Mouse (Mus musculus): ENCODE measurements around the gene 9030612E09Rik.
A peak's percentile ranks its signal among the peaks of the same experiment; 100 is the strongest.

9030612E09Rik gene

GRCm38 (mm10) chr10:43203865-43204264 lies 29.4 kb downstream of the 9030612E09Rik start:
- no peak for DNase-seq (ENCODE audit: low read depth)

DNA sequence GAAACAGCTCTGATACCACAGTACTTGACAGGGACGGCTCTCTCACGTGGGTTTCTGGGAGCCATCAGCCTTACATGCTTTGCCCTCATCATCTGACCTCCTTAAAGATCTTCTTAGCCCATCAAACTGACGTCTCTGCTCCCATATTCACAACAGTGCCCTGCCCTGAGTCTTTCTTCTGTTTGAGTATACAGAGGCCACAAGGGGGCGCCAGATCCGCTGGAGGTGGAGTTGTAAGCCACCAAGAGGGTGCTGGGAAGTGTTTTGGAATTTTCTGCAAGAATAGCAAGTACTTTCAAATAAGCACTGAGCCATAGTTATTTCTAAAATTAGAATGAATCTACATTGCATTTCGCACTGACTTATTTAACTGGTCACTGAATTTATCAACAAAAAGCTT lies 37.4 kb downstream of the 9030612E09Rik start:
- DNase-seq (ENCODE audit: low read depth), result peak; percentile 60

DNA sequence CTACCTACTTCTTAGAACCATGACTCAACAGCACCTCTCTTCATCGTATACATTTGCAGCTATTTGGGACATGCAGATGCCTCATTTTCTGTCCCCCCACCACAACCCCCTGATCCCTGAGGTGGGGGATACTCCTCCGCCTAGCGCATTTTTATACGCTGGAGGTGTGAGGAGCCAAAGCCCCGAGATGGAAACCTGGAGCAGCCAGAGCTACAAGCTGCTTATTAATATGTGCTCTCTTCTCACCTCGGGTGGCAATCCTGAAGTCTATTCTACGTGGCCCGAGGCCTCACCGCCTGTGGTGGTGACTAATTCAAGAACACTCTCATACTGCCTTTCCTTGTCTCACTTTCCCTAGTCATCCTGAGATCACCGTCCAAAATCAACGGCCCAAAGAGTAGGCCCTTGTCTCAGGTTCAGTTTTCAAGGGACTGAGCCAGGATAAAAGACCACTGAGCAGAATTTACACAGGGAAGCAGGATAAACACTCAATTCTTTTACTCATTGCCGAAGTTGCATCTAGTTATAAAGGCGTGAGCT lies 42.9 kb downstream of the 9030612E09Rik start:
- no peak for DNase-seq (ENCODE audit: low read depth)

DNA sequence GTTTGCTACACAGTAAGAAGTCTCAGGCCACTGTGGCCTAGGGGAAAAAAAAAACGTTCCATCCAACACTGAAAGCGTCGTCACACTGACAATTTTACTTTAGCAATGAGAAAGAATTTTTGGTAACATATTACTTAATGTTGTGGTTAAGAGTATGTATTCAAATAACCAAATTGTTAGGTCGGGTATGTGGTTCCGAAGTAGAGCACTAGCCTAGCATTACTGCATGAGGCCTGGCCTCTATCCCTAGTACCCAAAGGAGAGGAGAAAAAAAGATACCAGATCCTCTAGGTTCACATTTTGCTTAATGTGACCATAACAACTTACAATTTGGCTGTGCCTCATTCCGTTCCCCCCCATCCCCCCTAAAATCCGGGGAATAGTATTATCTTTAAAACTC lies 46.0 kb downstream of the 9030612E09Rik start:
- DNase-seq (ENCODE audit: low read depth), result no peak

DNA sequence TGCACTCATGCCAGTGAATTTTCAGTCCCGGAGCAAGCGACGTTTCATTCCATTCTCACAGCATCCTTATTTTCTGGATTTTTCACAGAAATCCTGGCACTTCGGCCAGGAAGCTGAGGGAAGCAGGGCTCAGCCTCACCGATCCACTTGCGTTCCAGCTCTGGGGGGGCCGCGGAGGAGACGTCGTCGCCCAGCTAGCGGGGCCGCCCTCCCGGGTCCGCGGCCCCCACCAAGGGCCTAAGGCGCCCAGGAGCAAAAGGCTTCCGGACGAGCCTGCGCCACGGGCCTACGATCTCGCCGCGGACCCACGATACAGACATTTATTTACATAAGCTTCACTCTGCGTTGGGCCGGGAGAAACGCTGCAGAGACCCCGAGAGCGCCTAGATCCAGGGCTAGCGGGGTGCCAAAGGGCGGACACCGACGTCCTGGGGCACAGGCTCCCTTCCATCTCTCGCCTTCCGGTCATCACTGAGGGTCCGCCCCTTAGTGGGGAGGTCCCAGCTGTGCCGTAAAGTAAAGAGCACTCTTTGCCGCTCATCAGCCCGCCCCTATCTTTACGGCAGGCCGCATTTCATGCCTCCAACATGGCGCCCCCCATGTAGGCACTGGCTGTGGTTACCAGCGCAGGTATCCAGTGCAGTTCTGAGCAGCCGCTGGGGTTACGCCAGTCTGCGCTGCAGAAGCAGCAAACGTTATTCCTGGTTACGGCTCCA lies 46.6 kb downstream of the 9030612E09Rik start, which contains the start of gene Pdss2:
Gene Pdss2, plus strand, starts transcription at position 577 of the 716 bp plus-strand sequence.
- DNase-seq (ENCODE audit: low read depth), result peak; percentile 88

GRCm38 (mm10) chr10:43221659-43222058 lies 47.2 kb downstream of the 9030612E09Rik start:
- no peak for DNase-seq (ENCODE audit: low read depth)

DNA sequence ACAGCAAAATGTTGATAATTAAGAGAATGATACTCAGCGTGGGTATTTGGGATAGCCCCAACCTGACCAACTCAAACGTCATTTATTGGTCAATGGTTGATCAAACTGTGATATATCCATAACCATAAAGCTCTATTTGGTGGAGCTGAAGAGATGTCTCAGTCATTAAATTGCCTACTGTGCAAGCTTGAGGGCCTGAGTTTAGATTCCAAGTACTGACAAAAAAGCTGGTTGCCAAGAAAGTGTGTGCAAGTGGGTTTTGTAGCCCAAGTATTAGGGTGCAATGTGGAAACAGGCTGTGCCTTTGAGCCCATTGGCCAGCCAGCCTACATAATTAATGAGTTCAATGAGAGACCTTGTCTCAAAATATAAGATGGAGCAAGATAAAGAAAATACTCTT lies 48.9 kb downstream of the 9030612E09Rik start:
- DNase-seq (ENCODE audit: low read depth), result no peak
